Mouse (Mus musculus) hindbrain, embryonic 14.5 days (tissue): ENCODE measurements around the gene Slco2a1. TPM values are rescaled to one million over a fixed set of nuclear protein-coding genes. Genes with fewer than 3 reads are reported as not detected.
"Not testable (repeated sequence)": the region's sequence is repeated elsewhere in the genome, so short reads cannot be mapped to it uniquely, and the experiment has no call there.

ENCODE experiments used
- ATAC-seq: fragments of 200-750 bp; cut with Nextera tagmentation; 2 replicates; pipeline ENCODE4 v1.8.0; 2017; ENCODE audit warnings: moderate number of reproducible peaks, mild to moderate bottlenecking, moderate TSS enrichment, moderate library complexity; ENCODE audit not compliant: low FRiP score
- DNase-seq: peaks from one replicate; pipeline ENCODE4 v3.0.0-alpha.2; 2015; ENCODE audit warnings: low spot score
- H3K27ac ChIP-seq: fragments of 300-500 bp; sonication (generic); 2 replicates; pipeline ENCODE4 v1.5.1; 2014; ENCODE audit warnings: mild to moderate bottlenecking, moderate library complexity
- H3K27me3 ChIP-seq: fragments of 300-500 bp; sonication (generic); 2 replicates; pipeline ENCODE4 v1.6.1; 2014; ENCODE audit warnings: mild to moderate bottlenecking, low read length, mixed read lengths; ENCODE audit not compliant: control insufficient read depth, insufficient read depth
- H3K36me3 ChIP-seq: fragments of 300-500 bp; sonication (generic); replicated peaks from 2 replicates; pipeline ENCODE4 v1.6.1; 2014; ENCODE audit not compliant: control insufficient read depth, insufficient read depth
- H3K4me1 ChIP-seq: fragments of 300-500 bp; sonication (generic); replicated peaks from 2 replicates; pipeline ENCODE4 v1.6.1; 2014; ENCODE audit warnings: antibody characterized with exemption, low read length, mixed read lengths; ENCODE audit not compliant: control insufficient read depth, insufficient read depth
- H3K4me2 ChIP-seq: fragments of 300-500 bp; sonication (generic); replicated peaks from 2 replicates; pipeline ENCODE4 v1.6.1; 2014; ENCODE audit warnings: mild to moderate bottlenecking, moderate library complexity
- H3K4me3 ChIP-seq: fragments of 300-500 bp; sonication (generic); replicated peaks from 2 replicates; pipeline ENCODE4 v1.5.1; 2014; ENCODE audit warnings: mild to moderate bottlenecking, low read length
- H3K9ac ChIP-seq: fragments of 300-500 bp; sonication (generic); 2 replicates; pipeline ENCODE4 v1.6.1; 2014
- H3K9me3 ChIP-seq: fragments of 300-500 bp; sonication (generic); 2 replicates; pipeline ENCODE4 v1.6.1; 2016; ENCODE audit warnings: low read length; ENCODE audit not compliant: control insufficient read depth
- WGBS: fragments of 180-500 bp; shearing (Covaris S2); extraction: QIAGEN DNeasy Blood & Tissue Kit; methylation state at CpG from one replicate; pipeline ENCODE4 v1.1.7; 2014; 5-methylcytosine and 5-hydroxymethylcytosine counted together
- polyA plus RNA-seq: library from polyadenylated mRNA; unstranded; fragments of >200 nt; fragmentation: Nextera tagmentation; extraction: Ambion mirVana; gene quantifications from 2 replicates; pipeline ENCODE4 v1.2.1, GENCODE M21; 2014

Gene Slco2a1
- polyA plus RNA-seq, 1 experiment from 2014 or later = 2.4 TPM

DNA sequence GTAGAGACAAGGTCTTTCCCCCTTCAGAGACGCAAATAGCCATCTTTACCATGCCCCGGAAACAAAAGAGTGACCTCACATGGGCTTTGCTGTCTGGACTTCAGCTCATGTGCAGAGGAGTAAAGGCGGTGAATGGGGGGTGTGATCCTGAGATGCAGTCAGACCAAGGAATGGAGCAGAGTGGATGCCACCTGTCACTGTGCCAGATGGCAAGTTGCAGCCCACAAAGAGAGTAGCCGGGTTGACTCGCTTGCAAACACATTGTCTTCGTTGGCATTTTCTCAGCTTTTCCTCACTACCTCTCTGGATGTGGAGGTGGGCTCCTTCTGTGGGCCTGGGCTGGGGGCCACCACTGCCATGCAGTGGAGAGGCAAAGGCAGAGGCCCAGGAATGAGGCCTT is 98.2 kb downstream of the Slco2a1 start:
- no peak for DNase-seq
- Histone ChIP-seq H3K27ac (no peak overlapping the region), H3K27me3 (no peaks in the 10 kb centered on the region), H3K4me1 (no peaks in the 10 kb centered on the region; the same call in 1 of the 2 replicates), H3K4me3 (no peak overlapping the region), H3K9ac (no peak overlapping the region), H3K36me3 (no peaks in the 10 kb centered on the region), H3K4me2 (no peak overlapping the region), H3K9me3 (no peaks in the 10 kb centered on the region)
- ATAC-seq = no peak
- 65% methylated on average over 6 of the region's 6 CpGs for WGBS

DNA sequence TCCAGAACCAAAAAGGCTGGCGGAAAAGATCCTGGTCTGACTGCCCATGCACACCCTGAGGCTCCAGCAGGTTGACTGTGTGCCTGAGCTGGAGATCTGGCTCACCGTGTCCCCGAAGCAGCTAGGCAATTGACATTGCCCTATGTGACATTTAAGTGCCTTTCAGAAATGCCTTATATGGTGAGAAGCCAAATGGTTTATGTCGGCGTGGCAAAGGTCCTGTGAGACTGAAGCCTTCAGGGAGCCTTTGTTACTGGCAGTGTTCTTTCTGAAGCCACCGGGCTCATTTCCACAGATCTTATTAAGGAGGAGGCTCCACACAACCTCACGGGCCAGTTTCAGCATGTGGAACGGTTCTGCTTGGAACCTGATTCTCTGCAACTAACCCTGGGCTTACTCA is 98.8 kb downstream of the Slco2a1 start:
- no peak for ATAC-seq
- Histone ChIP-seq H3K4me2 (no peak overlapping the region), H3K27ac (no peak overlapping the region), H3K9me3 (no peaks in the 10 kb centered on the region), H3K4me1 (no peaks in the 10 kb centered on the region; the same call in 1 of the 2 replicates), H3K4me3 (no peak overlapping the region), H3K9ac (no peak overlapping the region), H3K36me3 (no peaks in the 10 kb centered on the region), H3K27me3 (no peaks in the 10 kb centered on the region)
- 71% methylated on average over 8 of the region's 8 CpGs for WGBS
- DNase-seq = no peak

DNA sequence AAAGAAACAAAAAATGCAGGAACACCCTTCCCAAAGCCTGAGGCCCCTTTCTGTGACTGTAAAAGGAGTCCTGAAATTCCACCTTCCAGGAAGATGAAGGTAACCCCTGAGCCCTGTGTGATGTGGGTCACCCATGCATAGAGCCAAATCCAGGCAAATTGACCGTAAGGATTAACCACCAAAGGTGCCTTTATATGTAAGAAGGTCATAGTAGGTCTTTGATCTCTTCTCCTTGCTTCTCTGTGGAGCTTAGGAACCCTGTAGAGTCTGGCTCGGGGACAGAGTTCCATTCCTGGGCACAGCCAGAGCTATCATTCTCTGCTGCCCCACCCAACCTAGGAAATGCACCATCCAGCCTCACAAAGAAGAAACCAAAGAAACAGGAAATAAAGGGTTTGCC is 100.1 kb downstream of the Slco2a1 start:
- no peak overlapping the region for H3K4me3 ChIP-seq
- no peaks in the 10 kb centered on the region for H3K36me3 ChIP-seq
- H3K27me3 ChIP-seq = no peaks in the 10 kb centered on the region
- no peaks in the 10 kb centered on the region; the same call in 1 of the 2 replicates for H3K4me1 ChIP-seq
- no peak overlapping the region for H3K9ac ChIP-seq
- H3K9me3 ChIP-seq = no peaks in the 10 kb centered on the region
- WGBS = 74% methylated on average over 2 of the region's 2 CpGs
- DNase-seq (no peak), ATAC-seq (no peak)
- no peak overlapping the region for H3K4me2 ChIP-seq
- H3K27ac ChIP-seq = no peak overlapping the region

DNA sequence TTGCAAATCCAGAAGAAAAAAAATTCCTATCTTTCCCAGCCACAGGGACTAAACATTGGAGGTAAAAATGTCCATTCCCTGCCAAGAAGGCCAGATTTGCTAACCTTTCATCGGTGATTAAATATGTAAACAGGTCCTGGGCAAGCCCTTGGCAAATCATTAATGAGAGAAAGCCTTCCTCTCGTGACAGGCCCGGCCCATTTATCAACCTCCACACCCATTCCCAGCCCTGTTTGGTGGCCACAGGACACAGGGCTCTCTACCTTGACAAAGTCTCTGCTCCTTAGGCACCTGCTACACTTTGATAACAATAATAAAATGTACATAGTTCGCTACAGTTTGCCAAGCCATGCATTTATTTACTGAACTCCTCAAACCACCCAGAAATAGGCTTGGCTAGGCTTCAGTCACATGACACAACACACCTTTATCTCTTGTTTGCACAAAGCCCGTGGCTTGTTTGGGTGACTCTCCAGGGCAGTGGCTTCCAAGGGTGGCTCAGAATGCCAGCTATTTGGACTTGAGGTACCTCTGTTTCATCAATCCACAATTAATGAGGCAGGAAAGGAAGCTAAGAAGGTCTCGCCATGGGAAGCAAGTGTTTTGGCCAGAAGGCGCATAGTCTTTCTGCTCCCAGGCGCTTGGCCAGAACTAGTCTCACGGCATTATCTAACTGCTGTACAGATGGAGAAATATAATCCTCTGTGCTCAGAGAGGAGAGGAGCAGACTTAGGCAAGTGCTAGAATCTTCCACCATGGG is 101.8 kb downstream of the Slco2a1 start:
- H3K27ac ChIP-seq = no peak overlapping the region
- H3K27me3 ChIP-seq = no peaks in the 10 kb centered on the region
- no peaks in the 10 kb centered on the region; the same call in 1 of the 2 replicates for H3K4me1 ChIP-seq
- no peak overlapping the region for H3K9ac ChIP-seq
- no peaks in the 10 kb centered on the region for H3K9me3 ChIP-seq
- no peak for ATAC-seq
- H3K4me3 ChIP-seq = no peak overlapping the region
- WGBS = 75% methylated on average over 9 of the region's 9 CpGs
- H3K36me3 ChIP-seq = no peaks in the 10 kb centered on the region
- no peak overlapping the region for H3K4me2 ChIP-seq
- DNase-seq = no peak

DNA sequence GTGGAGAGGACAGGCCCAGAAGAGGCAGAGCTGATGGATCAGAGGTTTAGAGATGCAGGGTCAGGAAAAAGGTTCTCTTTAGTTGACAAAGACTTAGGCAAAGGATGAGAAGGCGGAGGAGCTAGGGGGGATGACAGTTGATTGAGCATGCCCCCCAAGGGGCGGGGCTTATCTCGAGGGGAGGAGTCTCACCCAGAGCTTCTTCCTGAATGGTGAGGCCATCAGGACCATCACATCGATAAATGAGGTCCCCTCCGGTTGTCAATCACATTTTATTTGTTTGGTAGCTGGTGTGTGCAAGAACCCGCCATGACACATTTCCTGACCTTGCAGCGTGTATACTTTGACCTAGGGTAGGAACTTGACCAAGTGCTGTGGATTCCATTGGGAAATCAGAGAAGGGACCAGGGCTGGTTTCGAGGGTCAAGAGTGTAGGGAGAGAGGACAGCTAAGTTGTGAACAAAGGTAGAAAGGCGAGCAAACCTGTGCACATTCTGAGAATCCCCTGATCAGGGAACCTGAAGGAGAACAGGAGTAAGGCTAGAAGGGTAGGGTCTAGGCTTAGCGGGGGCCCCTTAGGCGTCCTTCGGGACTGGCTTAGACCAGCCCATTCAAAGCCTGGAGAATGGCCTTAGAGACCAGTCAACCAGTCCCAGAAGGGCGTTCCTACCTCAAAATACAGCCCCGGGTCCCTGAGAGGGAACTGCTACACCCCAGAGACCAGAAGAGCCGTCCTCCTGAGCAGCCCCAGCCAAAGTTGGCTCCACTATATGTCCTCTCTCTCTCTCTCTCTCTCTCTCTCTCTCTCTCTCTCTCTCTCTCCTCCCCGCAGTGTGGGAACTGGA is 102.7 kb downstream of the Slco2a1 start:
- Histone ChIP-seq H3K9ac (no peak overlapping the region), H3K9me3 (no peaks in the 10 kb centered on the region), H3K4me1 (no peaks in the 10 kb centered on the region; the same call in 1 of the 2 replicates), H3K36me3 (no peaks in the 10 kb centered on the region), H3K27ac (no peak overlapping the region), H3K4me3 (no peak overlapping the region), H3K4me2 (no peak overlapping the region), H3K27me3 (no peaks in the 10 kb centered on the region)
- no peak for DNase-seq
- ATAC-seq = peak; percentile 24; the same call in 1 of the 2 replicates
- 82% methylated on average over 16 of the region's 16 CpGs for WGBS

DNA sequence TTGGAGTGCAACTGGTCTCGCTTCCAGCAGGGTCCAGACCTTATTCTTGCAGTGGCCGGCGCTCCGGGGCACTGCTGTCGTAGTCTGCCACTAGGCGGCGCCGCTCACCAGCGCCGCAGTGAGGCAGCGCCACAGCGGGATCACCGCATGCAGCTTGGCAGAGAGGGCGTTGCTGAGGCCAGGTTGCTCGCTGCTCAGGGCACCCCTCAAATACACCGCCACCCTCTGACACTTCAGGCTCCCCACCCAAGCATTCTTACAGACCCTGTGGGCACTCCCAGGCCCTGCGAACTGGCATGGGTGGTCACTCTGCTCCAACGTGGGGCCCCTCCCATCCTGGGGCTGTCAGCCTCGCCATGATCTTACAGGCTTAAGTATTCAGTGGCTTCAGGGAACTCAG is 103.7 kb downstream of the Slco2a1 start:
- Histone ChIP-seq H3K27ac (no peak overlapping the region), H3K4me1 (no peaks in the 10 kb centered on the region; the same call in 1 of the 2 replicates), H3K27me3 (no peaks in the 10 kb centered on the region), H3K36me3 (no peaks in the 10 kb centered on the region), H3K4me2 (peak overlapping the region; percentile 67), H3K9ac (peak overlapping the region; percentile 62), H3K4me3 (peak overlapping the region; percentile 38), H3K9me3 (no peaks in the 10 kb centered on the region)
- WGBS = 0% methylated on average over 19 of the region's 19 CpGs
- ATAC-seq (peak; percentile 91), DNase-seq (peak; percentile 89)

- Histone ChIP-seq H3K4me2 (no peak overlapping the region), H3K9me3 (0 out of 2 replicates have a peak, but pooled peaks cover 1% of the 10 kb centered on the region), H3K27ac (no peak overlapping the region), H3K27me3 (no peaks in the 10 kb centered on the region), H3K36me3 (no peaks in the 10 kb centered on the region), H3K4me3 (no peak overlapping the region), H3K4me1 (no peaks in the 10 kb centered on the region; the same call in 1 of the 2 replicates), H3K9ac (no peak overlapping the region)
- DNase-seq (no peak), ATAC-seq (no peak)
- 91% methylated on average over 3 of the region's 3 CpGs for WGBS
Observed at GRCm38 (mm10) chr9:103093681-103094080, 105.2 kb downstream of the Slco2a1 start.

DNA sequence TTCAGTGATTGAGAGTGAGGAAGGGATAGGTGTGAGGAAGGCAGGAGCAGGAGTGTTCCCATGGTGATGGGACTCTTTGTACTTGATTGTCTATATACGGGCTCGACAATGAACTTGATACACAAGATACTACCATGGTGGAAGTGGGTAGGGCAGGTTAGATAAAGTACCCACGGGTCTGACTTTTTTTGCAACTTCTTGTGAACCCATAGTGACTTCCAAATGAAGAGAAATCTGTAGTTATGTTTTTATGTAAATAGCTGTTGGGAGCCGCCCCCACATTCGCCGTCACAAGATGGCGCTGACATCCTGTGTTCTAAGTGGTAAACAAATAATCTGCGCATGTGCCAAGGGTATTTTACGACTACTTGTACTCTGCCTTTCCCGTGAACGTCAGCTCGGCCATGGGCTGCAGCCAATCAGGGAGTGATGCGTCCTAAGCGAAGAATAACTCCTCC is 119.9 kb downstream of the Slco2a1 start:
- 17% methylated on average over 7 of the region's 14 CpGs for WGBS
- H3K36me3 ChIP-seq, H3K9ac ChIP-seq, H3K9me3 ChIP-seq, H3K27me3 ChIP-seq: not testable (repeated sequence)
- ATAC-seq = peak; percentile 38
- DNase-seq = peak; percentile 68
- Histone ChIP-seq H3K4me3 (peak overlapping the region; percentile 39), H3K4me1 (peaks cover 17% of the 10 kb centered on the region), H3K4me2 (peak overlapping the region; percentile 53), H3K27ac (0 out of 2 replicates have a peak overlapping the region, but pooled peaks have one; percentile 45)
